29 mouse cellular contexts compared by ENCODE assay signal in the genomic region with DNA sequence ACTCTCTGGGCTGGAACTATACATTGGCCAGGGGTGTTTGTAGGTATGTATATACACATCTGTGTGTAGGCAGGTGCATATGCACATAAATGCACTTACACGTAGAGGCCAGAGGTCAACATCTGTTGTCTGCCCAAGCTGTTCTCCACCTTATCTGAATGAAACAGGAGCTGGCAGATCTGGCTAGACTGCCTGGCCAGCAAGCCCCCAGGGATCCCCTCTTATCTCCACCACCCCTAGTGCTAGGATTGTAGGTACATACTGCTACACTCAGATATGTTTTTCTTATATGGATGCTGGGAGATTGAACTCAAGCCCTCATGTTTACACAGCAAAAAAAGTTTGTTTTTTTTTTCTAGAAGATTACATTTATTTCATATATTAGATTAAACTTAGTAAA.
A peak's percentile ranks its signal among the peaks of the same experiment; 100 is the strongest.
DNase-seq lines count a peak whose midpoint lies in the region; ATAC-seq and TF ChIP-seq lines count a peak whose summit lies in the region.
"Had no signal": no experiment of that assay in that cellular context is flagged by ENCODE, and none has a peak within 500 bp of the region (broad histone marks: within the 10 kb centered on the region; RNA-seq: fewer than 3 reads in every experiment).

No protein-coding gene starts in this region.

- H3K9ac ChIP-seq in intestine, embryonic 15.5 days = no peak overlapping the region
- no peak overlapping the region for H3K9ac ChIP-seq in liver, embryonic 14.5 days (replicated peaks)
- H3K9ac ChIP-seq: embryonic facial prominence, embryonic 15.5 days; midbrain, embryonic 15.5 days; neural tube, embryonic 12.5 days had no signal

- 59% methylated on average over 1 of the region's 1 CpGs for WGBS in intestine, embryonic 15.5 days
- whole genome bisulfite sequencing in liver, embryonic 14.5 days (ENCODE audit: insufficient replicate concordance) = 7% methylated on average over 1 of the region's 1 CpGs

- peak in 1 of 3 experiments; percentile 34 for DNase-seq in liver, embryonic 14.5 days (ENCODE audit: low read depth in 3 of 3, low spot score in 3 of 3)
- DNase-seq in yolk sac, embryonic 10.5 days (ENCODE audit: low spot score) = peak; percentile 38
- no peak for DNase-seq in layer of hippocampus, postnatal 14 days (ENCODE audit: low spot score in 2 of 2)
- no peak for DNase-seq in frontal cortex, postnatal 25 days (ENCODE audit: low spot score in 2 of 2)
- DNase-seq: adrenal gland, adult 8-10 months; B cell, adult 2 months; cerebellum, adult 2 months; cerebellum, postnatal 36 days; gastrocnemius, postnatal 14 days; kidney, adult 2 months; layer of hippocampus, adult 9-11 months; left cerebral cortex, postnatal 4 days; right cerebral cortex, postnatal 14 days; spleen, adult 18-20 months; thymus, adult 18-20 months; thymus, postnatal 4 days had no signal

- H3K36me3 ChIP-seq in megakaryocyte, embryonic 14.5 days (replicated peaks; ENCODE audit: low read length) = peaks cover 58% of the 10 kb centered on the region
- H3K36me3 ChIP-seq in intestine, embryonic 15.5 days = no peaks in the 10 kb centered on the region
- no peaks in the 10 kb centered on the region for H3K36me3 ChIP-seq in liver, embryonic 14.5 days (replicated peaks; ENCODE audit: control insufficient read depth, insufficient read depth, low read depth)
- H3K36me3 ChIP-seq: embryonic facial prominence, embryonic 15.5 days; midbrain, embryonic 15.5 days; neural tube, embryonic 12.5 days had no signal

- H3K4me1 ChIP-seq in megakaryocyte, embryonic 14.5 days = peaks cover 96% of the 10 kb centered on the region
- peaks cover 22% of the 10 kb centered on the region for H3K4me1 ChIP-seq in intestine, embryonic 15.5 days (replicated peaks)
- peaks cover 8 to 20% of the 10 kb centered on the region in 2 experiments; a peak in 3 of 4 replicates for H3K4me1 ChIP-seq in liver, embryonic 14.5 days (replicated peaks; ENCODE audit: control insufficient read depth in 2 of 2, insufficient read depth in 2 of 2, low read length in 1 of 2)

- H3K9me3 ChIP-seq in megakaryocyte, embryonic 14.5 days = no peaks in the 10 kb centered on the region
- H3K9me3 ChIP-seq in intestine, embryonic 15.5 days = no peaks in the 10 kb centered on the region
- no peaks in the 10 kb centered on the region for H3K9me3 ChIP-seq in liver, embryonic 14.5 days (ENCODE audit: control insufficient read depth, low read length)
- H3K9me3 ChIP-seq: embryonic facial prominence, embryonic 15.5 days; midbrain, embryonic 15.5 days; neural tube, embryonic 12.5 days had no signal

- no peaks in the 10 kb centered on the region for H3K27me3 ChIP-seq in megakaryocyte, embryonic 14.5 days (replicated peaks)
- H3K27me3 ChIP-seq in intestine, embryonic 15.5 days (replicated peaks) = no peaks in the 10 kb centered on the region
- H3K27me3 ChIP-seq in liver, embryonic 14.5 days (ENCODE audit: control insufficient read depth, insufficient read depth, low read length) = no peaks in the 10 kb centered on the region; the same call in 1 of the 2 replicates
- H3K27me3 ChIP-seq: CH12.LX; embryonic facial prominence, embryonic 15.5 days; midbrain, embryonic 15.5 days; neural tube, embryonic 12.5 days had no signal

- peak; percentile 67 for TF ChIP-seq EP300 in liver, embryonic 14.5 days (IDR thresholded peaks at IDR 0.05; ENCODE audit: low read depth)

- no peak for TF ChIP-seq CTCF in liver, embryonic 14.5 days (IDR thresholded peaks at IDR 0.05; ENCODE audit: low read depth)

- H3K27ac ChIP-seq in intestine, embryonic 15.5 days = no peak overlapping the region
- no peak overlapping the region for H3K27ac ChIP-seq in liver, embryonic 14.5 days
- H3K27ac ChIP-seq: embryonic facial prominence, embryonic 15.5 days; hindbrain, postnatal 0 days; kidney, postnatal 0 days; left cerebral cortex, adult 2 months; midbrain, embryonic 15.5 days; neural tube, embryonic 12.5 days had no signal

- H3K4me2 ChIP-seq in intestine, embryonic 15.5 days (replicated peaks) = no peak overlapping the region
- no peak overlapping the region for H3K4me2 ChIP-seq in liver, embryonic 14.5 days (ENCODE audit: low read depth)
- H3K4me2 ChIP-seq: embryonic facial prominence, embryonic 15.5 days; midbrain, embryonic 15.5 days; neural tube, embryonic 12.5 days had no signal

- H3K4me3 ChIP-seq in megakaryocyte, embryonic 14.5 days (replicated peaks) = peak overlapping the region; percentile 24
- H3K4me3 ChIP-seq in intestine, embryonic 15.5 days (replicated peaks) = no peak overlapping the region
- no peak overlapping the region for H3K4me3 ChIP-seq in liver, embryonic 14.5 days (ENCODE audit: insufficient read depth in 1 of 2, low read depth in 2 of 2, low read length in 2 of 2)
- H3K4me3 ChIP-seq: embryonic facial prominence, embryonic 15.5 days; left cerebral cortex, adult 2 months; midbrain, embryonic 15.5 days; neural tube, embryonic 12.5 days had no signal

- no peak for ATAC-seq in megakaryocyte, adult 5-6 weeks (ENCODE audit: poor library complexity, severe bottlenecking)
- peak; percentile 56 for ATAC-seq in intestine, embryonic 15.5 days
- ATAC-seq in liver, embryonic 14.5 days (ENCODE audit: insufficient read depth) = peak; percentile 85
- ATAC-seq: activated CD4-positive, CD25-positive, alpha-beta regulatory T cell, adult 4 months; forebrain, embryonic 14.5 days; hindbrain, postnatal 0 days; lung, postnatal 0 days; midbrain, embryonic 15.5 days had no signal
